Mouse (Mus musculus) c-Kit-positive CD71-positive TER-119-positive erythroid progenitor cells, embryonic 14.5 days (primary cell): ENCODE data around the gene Lpxn.

Source experiments
- DNase-seq: peaks from one replicate; pipeline ENCODE4 v3.0.0-alpha.2; 2013; ENCODE audit warnings: low spot score

Lpxn gene

GRCm38 (mm10) chr19:12805730-12806129 is 9.7 kb downstream of the Lpxn start:
- no peak for DNase-seq

GRCm38 (mm10) chr19:12806214-12806613 is 10.2 kb downstream of the Lpxn start:
- no peak for DNase-seq

- DNase-seq: no peak
Measured at GRCm38 (mm10) chr19:12812644-12813364, 16.8 kb downstream of the Lpxn start.

- DNase-seq: no peak
Measured at GRCm38 (mm10) chr19:12813883-12814282, 17.9 kb downstream of the Lpxn start.

- no peak for DNase-seq
Measured at GRCm38 (mm10) chr19:12818507-12818906, 22.5 kb downstream of the Lpxn start.

- peak; percentile 57 for DNase-seq
Measured at GRCm38 (mm10) chr19:12820383-12820782, 24.4 kb downstream of the Lpxn start.

- no peak for DNase-seq
Measured at GRCm38 (mm10) chr19:12824549-12824948, 28.6 kb downstream of the Lpxn start.

- no peak for DNase-seq
Measured at GRCm38 (mm10) chr19:12830823-12831430, 34.9 kb downstream of the Lpxn start.

- no peak for DNase-seq
Measured at GRCm38 (mm10) chr19:12831559-12831958, 35.6 kb downstream of the Lpxn start.

GRCm38 (mm10) chr19:12833625-12834024 is 37.6 kb downstream of the Lpxn start:
- peak; percentile 9 for DNase-seq

GRCm38 (mm10) chr19:12838507-12838906 is 42.5 kb downstream of the Lpxn start:
- DNase-seq: no peak

GRCm38 (mm10) chr19:12846382-12846781 is 50.4 kb downstream of the Lpxn start, which contains the start of gene Gm5244:
Gene Gm5244, plus strand, starts transcription at chr19:12846682.
- no peak for DNase-seq

- no peak for DNase-seq
Measured at GRCm38 (mm10) chr19:12856983-12857382, 61.0 kb downstream of the Lpxn start, which contains the start of gene Olfr1444. Gene Olfr1444, plus strand, starts transcription at chr19:12857283.
